8 mouse cellular contexts compared by ENCODE assay signal in the genomic region with DNA sequence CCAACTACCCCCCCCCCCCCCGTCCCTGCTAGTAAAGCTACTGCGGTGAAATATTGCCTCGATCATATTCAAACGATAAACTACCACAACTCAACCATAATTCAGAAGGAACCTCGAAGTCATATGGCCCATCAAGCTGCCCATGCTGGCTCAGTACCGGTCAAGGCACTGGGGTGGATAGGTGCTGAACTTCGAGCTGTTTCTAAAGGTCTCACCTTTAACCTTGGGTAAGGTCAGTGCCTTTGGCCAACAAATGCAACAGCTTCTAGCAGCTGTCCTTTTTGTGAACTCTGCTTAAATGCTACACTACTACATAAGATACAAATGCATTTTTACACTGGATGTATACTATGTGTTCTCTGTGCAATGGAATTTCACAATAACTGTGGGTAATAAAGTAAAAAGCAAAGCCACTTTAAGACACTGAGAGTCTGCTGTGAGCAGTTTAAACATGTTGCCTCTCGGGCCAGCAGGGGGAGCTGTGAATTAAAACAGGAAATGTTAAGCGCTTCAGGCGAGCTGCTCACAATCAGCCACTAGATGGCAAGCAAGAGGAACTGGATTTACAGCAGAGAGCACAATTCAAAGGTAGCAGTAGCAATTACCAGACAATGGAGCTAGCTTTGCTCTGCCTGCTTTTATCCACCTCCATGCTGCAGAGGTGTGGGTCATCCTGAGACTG. TPM values are rescaled to one million over a fixed set of nuclear protein-coding genes. Genes with fewer than 3 reads are reported as not detected.
DNase-seq lines count a peak whose midpoint lies in the region; ATAC-seq lines count a peak whose summit lies in the region.

No protein-coding gene starts in this region.

- no peaks in the 10 kb centered on the region for H3K27me3 ChIP-seq in embryonic facial prominence, embryonic 14.5 days (replicated peaks; ENCODE audit: control insufficient read depth, insufficient read depth, low read length)
- no peaks in the 10 kb centered on the region for H3K27me3 ChIP-seq in limb, embryonic 13.5 days

- no peak overlapping the region for H3K27ac ChIP-seq in embryonic facial prominence, embryonic 14.5 days (replicated peaks; ENCODE audit: low read depth, low read length)
- H3K27ac ChIP-seq in limb, embryonic 13.5 days, result no peak overlapping the region

- no peak overlapping the region for H3K4me2 ChIP-seq in embryonic facial prominence, embryonic 14.5 days (ENCODE audit: low read depth, low read length)
- H3K4me2 ChIP-seq in limb, embryonic 13.5 days (replicated peaks), result no peak overlapping the region

- H3K4me1 ChIP-seq in embryonic facial prominence, embryonic 14.5 days (ENCODE audit: control insufficient read depth, insufficient read depth, low read length), result no peaks in the 10 kb centered on the region
- 0 out of 2 replicates have a peak, but pooled peaks cover 4% of the 10 kb centered on the region for H3K4me1 ChIP-seq in limb, embryonic 13.5 days

- no peaks in the 10 kb centered on the region for H3K9me3 ChIP-seq in embryonic facial prominence, embryonic 14.5 days (ENCODE audit: control insufficient read depth, low read length)
- no peaks in the 10 kb centered on the region for H3K9me3 ChIP-seq in limb, embryonic 13.5 days

- 57% methylated on average over 10 of the region's 10 CpGs for WGBS in embryonic facial prominence, embryonic 14.5 days
- WGBS in limb, embryonic 13.5 days, result 58% methylated on average over 10 of the region's 10 CpGs

- H3K4me3 ChIP-seq in embryonic facial prominence, embryonic 14.5 days (ENCODE audit: low read depth, low read length), result no peak overlapping the region
- H3K4me3 ChIP-seq in limb, embryonic 13.5 days, result no peak overlapping the region

- H3K36me3 ChIP-seq in embryonic facial prominence, embryonic 14.5 days (ENCODE audit: control insufficient read depth, insufficient read depth, low read length), result peaks cover 45% of the 10 kb centered on the region
- H3K36me3 ChIP-seq in limb, embryonic 13.5 days, result peaks cover 36% of the 10 kb centered on the region

- no peak overlapping the region for H3K9ac ChIP-seq in embryonic facial prominence, embryonic 14.5 days (ENCODE audit: low read depth, low read length)
- H3K9ac ChIP-seq in limb, embryonic 13.5 days, result no peak overlapping the region

- peak; percentile 89 for DNase-seq in A20 (ENCODE audit: low read depth, low spot score)
- peak; percentile 64 to 86 for DNase-seq in adrenal gland, postnatal 4 days (ENCODE audit: low spot score in 2 of 2)
- DNase-seq in embryonic facial prominence, embryonic 14.5 days (ENCODE audit: low spot score), result peak; percentile 96
- DNase-seq in heart, adult 8-10 months (ENCODE audit: low spot score), result peak; percentile 93
- DNase-seq in kidney, adult 9 months, result peak; percentile 96
- DNase-seq in monocyte, adult 2 months (ENCODE audit: low read depth in 1 of 2, low spot score in 2 of 2), result peak; percentile 68 to 80
- peak; percentile 89 to 95 for DNase-seq in spleen, postnatal 4 days (ENCODE audit: low spot score in 2 of 2)

- ATAC-seq in embryonic facial prominence, embryonic 14.5 days (ENCODE audit: low read depth), result peak; percentile 77
- ATAC-seq in limb, embryonic 13.5 days (ENCODE audit: low FRiP score, low read depth), result peak; percentile 81; the same call in 1 of the 2 replicates

RNA-seq across cellular contexts. Expression of gene Ldhal6b, which starts 10.7 kb away (rescaled TPM):
- 1 to 10 TPM; 1.6 to 2.4 TPM for total RNA-seq in adrenal gland, postnatal 4 days (2021)
- 0.15 TPM in 1 of 2 replicates, not detected in the other for polyA plus RNA-seq in embryonic facial prominence, embryonic 14.5 days (2014; fragmentation: Nextera tagmentation; extraction: Ambion mirVana)
- under 1 TPM; 0.19 to 0.41 (median 0.36) TPM for total RNA-seq in heart, adult 8-10 months (2022)
- polyA plus RNA-seq in limb, embryonic 13.5 days (2015; fragmentation: Nextera tagmentation; extraction: Ambion mirVana), result not detected in 2 replicates

RNA-seq across cellular contexts. Expression of gene Tmem242, which starts 10.8 kb away (rescaled TPM):
- 100 to 1,000 TPM; 113 to 116 TPM for total RNA-seq in adrenal gland, postnatal 4 days (2021)
- polyA plus RNA-seq in embryonic facial prominence, embryonic 14.5 days (2014; fragmentation: Nextera tagmentation; extraction: Ambion mirVana), result 116 and 122 TPM in 2 replicates
- total RNA-seq in heart, adult 8-10 months (2022), result 100 to 1,000 TPM; 163 to 170 (median 167) TPM
- 135 and 136 TPM in 2 replicates for polyA plus RNA-seq in limb, embryonic 13.5 days (2015; fragmentation: Nextera tagmentation; extraction: Ambion mirVana)
